Mouse (Mus musculus) bone marrow macrophage, adult 2 months (primary cell): ENCODE measurements around the gene Slc16a1. TPM values are rescaled to one million over a fixed set of nuclear protein-coding genes. Genes with fewer than 3 reads are reported as not detected.
A peak's percentile ranks its signal among the peaks of the same experiment; 100 is the strongest.

Experiments
- H3K27ac ChIP-seq: 2 replicates; pipeline ENCODE4 v1.5.1; 2012; ENCODE audit warnings: low read depth, low read length; ENCODE audit not compliant: insufficient read depth
- H3K4me1 ChIP-seq: 2 replicates; pipeline ENCODE4 v1.6.1; 2012; ENCODE audit warnings: low read length; ENCODE audit not compliant: control insufficient read depth, insufficient read depth
- H3K4me3 ChIP-seq: 2 replicates; pipeline ENCODE4 v1.5.1; 2012; ENCODE audit warnings: mild to moderate bottlenecking, low read length, moderate library complexity; ENCODE audit not compliant: insufficient read depth
- CTCF ChIP-seq: IDR thresholded peaks from 2 replicates; pipeline ENCODE4 v1.5.1; 2012; ENCODE audit warnings: low read depth, mild to moderate bottlenecking, low read length, moderate library complexity
- POLR2A ChIP-seq: IDR thresholded peaks from 2 replicates; pipeline ENCODE4 v1.6.1; 2012; ENCODE audit warnings: mild to moderate bottlenecking, low read depth, low read length, borderline replicate concordance
- polyA plus RNA-seq: library from polyadenylated mRNA; stranded (reverse); fragments of >200 nt; gene quantifications from 2 replicates; pipeline ENCODE4 v1.2.4, GENCODE M21; 2012; ENCODE audit not compliant: missing spikeins, insufficient read depth, insufficient read length

Gene Slc16a1
- polyA plus RNA-seq, 1 experiment, result 2.9 TPM

DNA sequence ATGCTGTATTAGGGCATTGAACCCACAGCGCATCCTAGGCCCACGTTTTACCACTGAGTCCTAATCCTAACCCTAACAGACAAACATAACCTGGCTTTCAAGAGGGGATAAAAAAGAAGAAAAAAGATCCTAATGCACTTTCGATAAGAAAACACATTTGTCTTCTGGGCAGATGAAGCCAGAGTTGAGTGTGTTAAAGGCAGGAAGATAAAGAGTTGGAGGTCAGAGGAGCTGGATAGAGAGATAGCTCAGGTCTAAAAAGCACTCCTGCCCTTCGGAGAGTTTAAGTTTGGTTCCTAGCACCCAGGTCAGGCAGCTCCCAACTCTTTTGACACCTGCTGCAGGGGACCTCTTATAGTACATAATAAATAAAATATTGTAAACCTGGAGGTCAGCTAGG, 21.3 kb downstream of the Slc16a1 start:
- no peak overlapping the region for H3K4me3 ChIP-seq
- no peak overlapping the region for H3K27ac ChIP-seq
- no peak for TF ChIP-seq CTCF
- no peak for TF ChIP-seq POLR2A
- H3K4me1 ChIP-seq, result no peaks in the 10 kb centered on the region

DNA sequence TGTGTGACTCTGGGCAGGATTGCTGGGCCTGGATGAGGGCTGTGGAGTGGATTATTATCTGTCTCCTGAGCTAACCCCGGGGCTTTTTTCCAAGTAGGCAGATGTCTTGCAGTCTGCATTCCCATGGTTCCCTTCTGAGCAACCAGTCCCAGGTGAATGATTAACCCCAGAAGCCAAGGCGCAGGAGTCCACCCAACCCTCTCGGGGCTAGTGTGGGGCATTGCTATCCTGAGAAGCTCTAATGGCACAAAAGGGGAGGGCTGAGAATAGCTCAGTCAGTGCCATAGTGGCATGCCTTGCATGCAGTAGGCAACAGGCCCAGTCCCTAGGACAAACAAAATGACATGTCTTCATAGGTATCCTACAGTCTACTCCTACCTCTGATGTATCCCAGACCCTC, 22.1 kb downstream of the Slc16a1 start:
- TF ChIP-seq CTCF, result no peak
- TF ChIP-seq POLR2A, result no peak
- no peak overlapping the region for H3K4me3 ChIP-seq
- H3K4me1 ChIP-seq, result no peaks in the 10 kb centered on the region
- no peak overlapping the region for H3K27ac ChIP-seq

DNA sequence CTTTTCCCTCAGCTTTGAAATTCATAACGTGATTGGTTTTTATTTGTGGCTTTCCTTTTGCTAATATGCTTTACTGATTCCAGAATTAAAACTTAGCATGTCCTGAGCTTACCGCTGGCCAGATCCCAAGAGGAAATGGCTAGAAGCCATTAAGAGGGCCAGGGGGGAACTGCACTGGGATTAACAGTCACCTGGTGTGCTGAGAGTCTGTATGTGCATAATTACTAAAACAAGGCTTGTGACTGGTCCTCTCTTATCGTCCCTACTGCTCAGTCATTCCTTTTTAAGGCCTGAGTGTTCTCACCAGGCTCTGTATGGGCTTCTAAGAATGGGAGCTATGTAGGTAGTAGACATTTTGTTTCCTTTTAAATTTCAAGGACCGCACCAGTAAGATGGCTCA, 23.5 kb downstream of the Slc16a1 start:
- TF ChIP-seq CTCF (no peak), POLR2A (no peak)
- H3K27ac ChIP-seq, result no peak overlapping the region
- H3K4me3 ChIP-seq, result no peak overlapping the region
- no peaks in the 10 kb centered on the region for H3K4me1 ChIP-seq

DNA sequence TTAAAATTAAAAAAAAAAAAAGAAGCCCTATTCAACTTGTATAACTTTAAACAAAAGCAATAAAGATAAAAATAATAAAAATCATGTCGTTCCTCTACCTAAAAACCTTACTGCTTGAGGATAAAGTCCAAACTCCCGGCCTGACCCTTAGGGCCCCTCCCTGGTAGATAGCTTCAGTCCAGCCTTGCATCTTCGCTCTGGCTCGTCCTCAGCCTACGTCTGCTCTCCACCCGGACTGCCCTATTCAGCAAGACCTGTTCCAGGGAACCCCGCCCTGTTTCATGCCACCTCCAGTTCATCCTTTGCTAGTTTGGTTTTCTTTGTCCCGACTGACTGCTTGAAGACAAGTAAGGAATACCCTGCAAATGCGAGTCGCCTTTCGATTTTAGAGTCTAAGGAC, 24.5 kb downstream of the Slc16a1 start:
- Histone ChIP-seq H3K4me3 (no peak overlapping the region), H3K27ac (no peak overlapping the region), H3K4me1 (no peaks in the 10 kb centered on the region)
- no peak for TF ChIP-seq POLR2A
- no peak for TF ChIP-seq CTCF

DNA sequence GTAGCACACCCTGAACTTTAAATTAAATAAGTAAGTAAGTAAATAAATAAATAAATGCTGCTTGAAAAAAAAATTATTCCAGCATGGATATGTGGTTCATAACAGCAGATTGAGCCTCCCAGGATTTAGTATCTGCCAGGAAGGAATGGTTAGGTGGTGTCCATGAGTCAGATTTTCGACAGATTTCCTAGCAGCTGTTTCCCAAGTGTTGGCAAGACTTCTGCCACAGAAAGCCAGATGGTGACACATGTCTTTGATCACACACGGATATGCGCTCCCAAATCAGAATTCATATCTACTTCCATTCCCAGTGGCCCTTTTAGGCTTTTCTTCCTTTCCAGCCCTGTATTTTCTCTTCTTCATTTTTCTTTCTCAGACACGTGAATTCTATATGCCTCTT, 28.5 kb downstream of the Slc16a1 start:
- TF ChIP-seq POLR2A (no peak), CTCF (no peak)
- no peak overlapping the region for H3K4me3 ChIP-seq
- peaks cover 16% of the 10 kb centered on the region for H3K4me1 ChIP-seq
- H3K27ac ChIP-seq, result no peak overlapping the region

DNA sequence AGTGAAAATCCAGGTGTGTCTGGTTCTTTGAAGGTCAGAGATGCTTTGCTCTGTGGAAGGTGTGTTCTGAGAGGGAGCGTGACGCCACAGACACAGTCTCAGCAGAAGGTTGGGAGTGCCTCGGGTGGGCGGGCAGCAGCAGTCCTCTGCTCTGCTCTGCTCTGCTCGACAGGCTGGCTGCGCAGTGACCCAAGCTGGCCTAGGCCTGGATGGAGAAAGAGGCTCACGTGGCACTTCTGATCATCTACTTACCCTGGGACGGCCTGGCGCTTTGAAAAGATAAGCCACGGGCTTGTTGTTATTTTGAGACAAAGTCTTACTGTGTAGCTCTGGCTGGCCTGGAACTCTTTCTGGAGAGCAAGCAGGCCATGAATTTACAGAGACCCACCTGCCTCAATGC, 29.0 kb downstream of the Slc16a1 start:
- TF ChIP-seq CTCF (no peak), POLR2A (no peak)
- Histone ChIP-seq H3K4me3 (no peak overlapping the region), H3K4me1 (peaks cover 21% of the 10 kb centered on the region), H3K27ac (no peak overlapping the region)

DNA sequence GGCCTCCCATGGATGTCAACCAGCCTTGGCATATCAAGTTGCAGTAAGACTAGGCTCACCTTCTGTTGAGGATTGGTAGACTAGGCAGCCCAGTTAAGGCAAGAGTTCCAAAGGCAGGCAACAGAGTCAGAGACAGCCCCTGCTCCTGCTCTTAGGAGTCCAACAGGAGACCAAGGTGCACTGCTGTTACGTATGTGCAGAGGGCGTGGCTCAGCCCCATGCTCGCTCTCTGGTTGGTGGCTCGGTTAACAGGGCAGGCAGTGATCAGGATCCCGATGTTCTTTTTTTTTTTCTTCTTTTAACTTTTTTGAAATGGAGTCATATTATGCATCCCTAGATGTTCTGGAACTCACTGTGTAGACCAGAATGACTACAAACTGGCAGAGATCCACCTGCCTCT, 30.5 kb downstream of the Slc16a1 start:
- no peak overlapping the region for H3K4me3 ChIP-seq
- no peak overlapping the region for H3K27ac ChIP-seq
- TF ChIP-seq CTCF (no peak), POLR2A (no peak)
- peaks cover 27% of the 10 kb centered on the region for H3K4me1 ChIP-seq

DNA sequence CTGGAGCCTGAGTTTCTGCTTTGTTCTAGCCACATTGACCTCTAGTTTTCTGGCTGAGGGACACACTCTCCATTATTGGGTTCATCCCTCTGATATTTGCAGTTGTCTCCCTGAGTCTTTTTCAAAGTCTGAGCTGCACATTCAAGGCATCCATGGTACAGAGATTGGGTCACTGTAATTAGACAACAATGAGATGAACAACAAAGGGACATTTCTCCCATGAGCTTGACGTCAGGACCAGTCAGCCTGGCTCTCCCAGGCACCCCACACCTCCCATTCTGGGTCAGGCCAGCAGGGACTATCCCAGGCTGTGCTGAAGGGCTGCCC, 31.4 kb downstream of the Slc16a1 start:
- no peak for TF ChIP-seq CTCF
- TF ChIP-seq POLR2A, result no peak
- Histone ChIP-seq H3K27ac (peak overlapping the region; percentile 62), H3K4me3 (no peak overlapping the region), H3K4me1 (peaks cover 30% of the 10 kb centered on the region)

DNA sequence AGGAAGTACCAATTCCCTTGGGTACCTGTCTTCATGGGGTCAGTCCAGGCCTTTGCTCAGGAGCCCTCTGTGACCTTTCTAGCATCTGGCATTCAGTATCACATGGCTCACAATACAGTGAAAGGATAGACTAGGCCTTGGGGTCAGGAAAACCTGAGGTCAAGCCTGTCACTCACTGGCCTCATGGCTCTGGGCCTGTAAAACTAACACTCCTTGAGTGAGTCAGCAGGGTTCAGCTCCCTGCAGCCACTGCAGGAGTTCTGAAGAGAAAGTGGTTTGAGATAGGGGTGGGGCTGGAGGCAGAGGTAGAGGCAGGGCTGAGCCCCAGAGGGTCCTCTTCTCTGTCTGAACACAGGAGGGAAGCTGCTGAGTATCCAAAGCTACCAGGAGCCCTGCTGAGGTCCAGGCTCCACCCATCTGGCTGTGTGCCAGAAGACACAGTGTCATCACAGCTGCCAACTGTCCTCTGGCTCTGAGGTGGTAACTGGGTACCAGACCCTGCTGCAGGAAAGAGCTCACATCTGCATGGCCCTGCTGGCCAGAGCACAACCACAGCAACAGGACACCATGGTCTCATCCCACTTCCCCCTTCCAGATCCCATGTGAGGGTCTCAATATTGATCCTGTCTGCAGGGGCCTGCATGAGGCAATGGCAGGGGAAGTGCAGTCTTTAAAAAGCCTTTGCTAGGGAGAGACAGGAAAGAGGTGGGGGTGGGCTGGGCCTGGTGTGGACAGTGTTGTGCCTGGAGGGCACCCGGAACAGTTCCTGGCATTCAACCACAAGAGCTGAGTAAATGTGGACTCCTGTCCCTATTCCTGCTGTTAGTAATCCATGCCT, 31.9 kb downstream of the Slc16a1 start:
- H3K4me3 ChIP-seq, result 0 out of 2 replicates have a peak overlapping the region, but pooled peaks have one; percentile 13
- peak overlapping the region; percentile 95 for H3K27ac ChIP-seq
- peaks cover 33% of the 10 kb centered on the region for H3K4me1 ChIP-seq

DNA sequence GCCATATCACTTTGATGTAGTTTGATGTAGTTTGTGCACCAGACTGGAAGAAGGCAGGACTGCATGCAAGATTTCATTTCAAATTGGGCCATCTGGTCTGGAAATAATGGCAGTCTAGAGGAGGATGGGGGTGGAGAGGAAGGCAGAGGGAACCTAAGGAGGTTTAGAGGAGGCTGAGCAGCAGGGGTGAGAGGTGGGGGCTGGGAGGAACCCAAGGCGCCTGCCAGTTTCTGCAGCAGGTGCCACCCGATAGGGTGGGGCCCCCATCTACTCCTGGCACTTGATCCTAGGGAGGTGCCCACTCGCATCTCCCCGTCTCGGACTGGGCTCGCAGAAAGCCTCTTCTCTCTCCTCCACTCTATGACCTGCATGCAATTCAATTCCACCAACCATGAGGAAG, 33.1 kb downstream of the Slc16a1 start:
- H3K4me1 ChIP-seq, result peaks cover 33% of the 10 kb centered on the region
- H3K27ac ChIP-seq, result peak overlapping the region; percentile 95
- TF ChIP-seq POLR2A (no peak), CTCF (no peak)
- peak overlapping the region; percentile 16 for H3K4me3 ChIP-seq
